Mouse (Mus musculus): Measurements from ENCODE around the gene Gcgr.
A peak's percentile ranks its signal among the peaks of the same experiment; 100 is the strongest.
"Not testable (repeated sequence)": the region's sequence is repeated elsewhere in the genome, so short reads cannot be mapped to it uniquely, and the experiment has no call there.

Gene Gcgr

GRCm38 (mm10) chr11:120571754-120572416, 41.4 kb downstream of the Gcgr start:
- no peak for DNase-seq (ENCODE audit: low read depth, low spot score)

- no peak for DNase-seq (ENCODE audit: low read depth, low spot score)
Measured at GRCm38 (mm10) chr11:120572417-120572751, 41.9 kb downstream of the Gcgr start.

GRCm38 (mm10) chr11:120572752-120573584, 42.5 kb downstream of the Gcgr start, which contains the start of gene P4hb:
TSS of gene P4hb (minus strand) at chr11:120573253.
- DNase-seq (ENCODE audit: low read depth, low spot score), result peak; percentile 100

- DNase-seq (ENCODE audit: low read depth, low spot score), result peak; percentile 32
Measured at GRCm38 (mm10) chr11:120573585-120574277, 43.2 kb downstream of the Gcgr start.

- DNase-seq (ENCODE audit: low read depth, low spot score), result no peak
Measured at GRCm38 (mm10) chr11:120574278-120574600, 43.7 kb downstream of the Gcgr start.

GRCm38 (mm10) chr11:120575046-120575445, 44.5 kb downstream of the Gcgr start:
- no peak for DNase-seq (ENCODE audit: low read depth, low spot score)

- DNase-seq (ENCODE audit: low read depth, low spot score), result no peak
Measured at GRCm38 (mm10) chr11:120575940-120576339, 45.4 kb downstream of the Gcgr start.

GRCm38 (mm10) chr11:120576365-120576981, 46.0 kb downstream of the Gcgr start:
- DNase-seq (ENCODE audit: low read depth, low spot score), result no peak

- DNase-seq (ENCODE audit: low read depth, low spot score), result peak; percentile 60
Measured at GRCm38 (mm10) chr11:120577211-120578023, 46.9 kb downstream of the Gcgr start.

GRCm38 (mm10) chr11:120578024-120578693, 47.7 kb downstream of the Gcgr start:
- DNase-seq (ENCODE audit: low read depth, low spot score), result no peak

GRCm38 (mm10) chr11:120578694-120579243, 48.3 kb downstream of the Gcgr start:
- DNase-seq (ENCODE audit: low read depth, low spot score), result no peak

GRCm38 (mm10) chr11:120579316-120580107, 49.0 kb downstream of the Gcgr start:
- DNase-seq (ENCODE audit: low read depth, low spot score), result peak; percentile 87

- DNase-seq (ENCODE audit: low read depth, low spot score), result peak; percentile 29
Measured at GRCm38 (mm10) chr11:120580190-120580589, 49.7 kb downstream of the Gcgr start.

- peak; percentile 61 for DNase-seq (ENCODE audit: low read depth, low spot score)
Measured at GRCm38 (mm10) chr11:120580871-120581331, 50.4 kb downstream of the Gcgr start.

GRCm38 (mm10) chr11:120581490-120582267, 51.2 kb downstream of the Gcgr start, which contains the start of gene Arhgdia:
TSS of gene Arhgdia (minus strand) at chr11:120581624.
- DNase-seq (ENCODE audit: low read depth, low spot score), result peak; percentile 90

GRCm38 (mm10) chr11:120582268-120582981, 51.9 kb downstream of the Gcgr start:
- DNase-seq (ENCODE audit: low read depth, low spot score), result peak; percentile 57

- DNase-seq (ENCODE audit: low read depth, low spot score), result not testable (repeated sequence)
Measured at GRCm38 (mm10) chr11:120582982-120583293, 52.4 kb downstream of the Gcgr start.

- DNase-seq (ENCODE audit: low read depth, low spot score), result peak; percentile 39
Measured at GRCm38 (mm10) chr11:120583937-120584336, 53.4 kb downstream of the Gcgr start.
